Mouse (Mus musculus) splenic B cell, adult 2 months (primary cell): ENCODE data around the gene Zfp729a.
"Not testable (repeated sequence)": the region's sequence is repeated elsewhere in the genome, so short reads cannot be mapped to it uniquely, and the experiment has no call there.

Source experiments
- DNase-seq: peaks from one replicate; pipeline ENCODE4 v3.0.0-alpha.2; 2011; ENCODE audit warnings: low read depth, low spot score
- H3K27me3 ChIP-seq: 2 replicates; pipeline ENCODE4 v1.6.1; 2012; ENCODE audit warnings: mild to moderate bottlenecking, low read length, moderate library complexity, mixed read lengths; ENCODE audit not compliant: control insufficient read depth, poor library complexity, insufficient read depth, severe bottlenecking
- H3K36me3 ChIP-seq: 2 replicates; pipeline ENCODE4 v1.6.1; 2012; ENCODE audit warnings: mild to moderate bottlenecking, low read length, moderate library complexity, mixed read lengths; ENCODE audit not compliant: control insufficient read depth, poor library complexity, insufficient read depth, severe bottlenecking

Gene Zfp729a

DNA sequence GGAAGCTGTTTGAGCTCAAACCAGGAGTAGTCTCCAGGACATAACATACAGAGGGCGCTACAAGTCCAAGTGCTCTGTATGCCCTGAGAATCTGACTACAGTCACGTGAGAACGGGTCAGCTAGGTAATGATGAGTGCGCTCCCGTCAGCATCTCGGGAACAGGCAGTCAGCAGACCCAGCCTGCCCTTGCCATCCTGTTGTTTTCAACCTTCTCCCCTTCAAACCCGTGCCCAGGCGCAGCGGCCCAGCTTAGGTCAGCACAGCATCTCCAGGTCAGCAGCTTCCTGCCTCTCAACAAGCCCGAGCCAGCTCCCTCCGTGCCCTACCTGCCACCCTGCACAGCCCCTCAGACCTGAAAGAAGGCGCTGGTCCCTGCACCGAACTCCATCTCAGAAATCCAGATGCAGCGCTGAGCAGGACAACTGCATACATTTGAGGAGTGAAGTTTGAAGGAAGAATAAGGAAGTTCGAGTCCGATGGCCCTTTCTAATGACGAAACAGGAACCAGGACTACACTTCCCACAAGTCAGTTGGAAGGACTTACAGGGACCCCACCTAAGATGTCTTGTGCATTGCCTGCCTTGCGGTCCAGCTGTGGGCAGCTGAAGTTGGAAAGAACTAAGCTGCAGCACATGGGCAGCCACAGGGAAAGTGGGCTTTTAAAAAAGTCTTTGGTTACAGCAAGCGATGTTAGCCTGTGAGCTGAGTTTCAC is at the start of gene Zfp729a, which contains the start of gene Gm49345:
Gene Zfp729a (minus strand): TSS at position 498 of the 714 bp plus-strand sequence.
Gene Gm49345 (minus strand): TSS at position 476 of the 714 bp plus-strand sequence.
- Histone ChIP-seq H3K36me3 (no peaks in the 10 kb centered on the region), H3K27me3 (no peaks in the 10 kb centered on the region)
- peak; percentile 94 for DNase-seq

DNA sequence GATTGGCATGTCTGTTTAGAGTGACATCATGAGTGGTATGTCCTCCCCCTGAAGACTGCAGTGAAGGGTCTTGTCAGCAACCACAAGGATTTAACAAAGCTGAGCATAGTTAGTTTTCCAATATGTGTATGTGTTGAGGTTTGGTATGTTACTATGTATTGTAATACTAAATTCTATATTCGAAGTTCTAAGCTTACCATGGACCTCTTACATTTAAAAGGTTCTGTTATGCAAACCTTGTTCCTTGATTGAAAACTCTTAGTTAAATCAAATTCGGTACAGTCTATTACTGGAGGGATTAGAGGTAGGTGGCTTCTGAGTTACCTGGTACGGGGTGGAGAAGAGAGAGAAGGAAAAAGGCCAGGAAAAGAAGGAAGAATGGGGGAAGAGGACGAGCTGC is 49.4 kb upstream of the Zfp729a start, which contains the start of gene Zfp738:
Gene Zfp738 (minus strand): TSS at position 101 of the 400 bp plus-strand sequence.
- no peaks in the 10 kb centered on the region for H3K36me3 ChIP-seq
- DNase-seq, result no peak

DNA sequence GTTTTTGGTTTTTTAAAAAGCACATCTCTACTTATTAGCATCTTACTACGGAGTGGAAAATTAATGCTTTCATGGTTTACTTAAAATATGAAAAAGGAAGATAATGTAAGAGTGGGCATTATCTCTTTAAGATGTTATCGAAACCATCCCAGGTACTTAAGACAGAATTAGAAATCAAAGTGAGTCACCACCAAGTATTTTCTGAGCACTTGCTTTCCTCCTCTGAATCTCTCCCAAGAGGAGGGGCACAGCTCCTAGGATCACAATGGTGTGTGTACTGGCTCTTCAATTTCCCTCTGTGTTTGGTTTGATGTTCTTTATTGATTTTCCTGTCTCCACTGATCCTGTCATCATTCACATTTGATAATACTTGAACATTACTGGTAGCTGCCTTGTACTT is 46.2 kb upstream of the Zfp729a start:
- H3K36me3 ChIP-seq, H3K27me3 ChIP-seq, DNase-seq: not testable (repeated sequence)

More for the DNA sequence above, 49.4 kb upstream of the Zfp729a start, which contains the start of gene Zfp738:
- H3K27me3 ChIP-seq, result no peaks in the 10 kb centered on the region

DNA sequence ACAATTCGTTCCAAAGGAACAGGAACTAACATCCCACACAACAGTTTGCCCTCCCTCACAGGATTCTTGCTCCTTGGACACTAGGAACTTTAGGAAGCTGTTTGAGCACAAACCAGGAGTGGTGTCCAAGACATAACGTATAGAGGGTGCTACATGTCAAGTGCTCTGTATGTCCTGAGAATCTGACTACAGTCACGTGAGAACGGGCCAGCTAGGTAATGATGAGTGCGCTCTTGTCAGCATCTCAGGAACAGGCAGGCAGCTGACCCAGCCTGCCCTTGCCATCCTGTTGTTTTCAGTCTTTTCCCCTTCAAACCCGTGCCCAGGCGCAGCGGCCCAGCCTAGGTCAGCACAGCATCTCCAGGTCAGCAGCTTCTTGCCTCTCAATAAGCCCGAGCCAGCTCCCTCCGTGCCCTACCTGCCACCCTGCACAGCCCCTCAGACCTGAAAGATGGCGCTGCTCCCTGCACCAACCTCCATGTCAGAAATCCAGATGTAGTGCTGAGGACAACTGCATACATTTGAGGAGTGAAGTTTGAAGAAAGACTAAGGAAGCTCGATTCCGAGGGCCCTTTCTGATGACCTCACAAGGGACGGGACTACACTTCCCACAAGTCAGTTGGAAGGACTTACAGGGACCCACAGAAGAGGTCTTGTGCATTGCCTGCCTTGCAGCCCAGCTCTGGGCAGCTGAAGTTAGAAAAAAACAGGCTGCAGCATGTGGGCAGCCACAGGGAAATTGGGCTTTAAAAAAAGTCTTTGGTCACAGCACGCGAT is 45.6 kb upstream of the Zfp729a start:
- DNase-seq, result peak; percentile 88
- H3K27me3 ChIP-seq, H3K36me3 ChIP-seq: not testable (repeated sequence)

GRCm38 (mm10) chr13:67674902-67675301 is 37.3 kb upstream of the Zfp729a start:
- no peak for DNase-seq

DNA sequence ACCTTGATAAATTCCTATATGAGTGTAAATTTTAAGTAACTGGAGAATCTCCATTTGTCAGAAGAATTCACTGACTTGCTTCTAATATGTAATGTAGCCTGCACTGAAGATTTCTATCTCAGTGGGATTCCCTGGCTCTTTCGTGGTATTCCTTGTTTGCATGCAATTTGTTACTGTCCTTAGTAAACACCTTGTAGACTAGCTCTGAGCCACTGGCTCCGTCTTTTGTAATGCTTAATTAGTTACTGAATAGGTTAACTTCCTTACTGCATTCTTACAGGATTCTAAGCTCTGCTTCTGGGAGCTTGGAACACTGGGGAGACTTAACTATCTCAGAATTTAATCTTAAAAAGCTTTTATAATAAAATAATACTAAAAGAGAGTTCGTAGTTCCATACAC is 14.9 kb upstream of the Zfp729a start:
- no peaks in the 10 kb centered on the region for H3K27me3 ChIP-seq
- no peaks in the 10 kb centered on the region for H3K36me3 ChIP-seq
- DNase-seq, result no peak

More at GRCm38 (mm10) chr13:67674902-67675301, 37.3 kb upstream of the Zfp729a start:
- Histone ChIP-seq H3K27me3 (no peaks in the 10 kb centered on the region), H3K36me3 (peaks cover 3% of the 10 kb centered on the region; the same call in 1 of the 2 replicates)

- no peaks in the 10 kb centered on the region for H3K27me3 ChIP-seq
- DNase-seq, result peak; percentile 10
These were observed 27.5 kb downstream of the Zfp729a start for GRCm38 (mm10) chr13:67610108-67610507.

DNA sequence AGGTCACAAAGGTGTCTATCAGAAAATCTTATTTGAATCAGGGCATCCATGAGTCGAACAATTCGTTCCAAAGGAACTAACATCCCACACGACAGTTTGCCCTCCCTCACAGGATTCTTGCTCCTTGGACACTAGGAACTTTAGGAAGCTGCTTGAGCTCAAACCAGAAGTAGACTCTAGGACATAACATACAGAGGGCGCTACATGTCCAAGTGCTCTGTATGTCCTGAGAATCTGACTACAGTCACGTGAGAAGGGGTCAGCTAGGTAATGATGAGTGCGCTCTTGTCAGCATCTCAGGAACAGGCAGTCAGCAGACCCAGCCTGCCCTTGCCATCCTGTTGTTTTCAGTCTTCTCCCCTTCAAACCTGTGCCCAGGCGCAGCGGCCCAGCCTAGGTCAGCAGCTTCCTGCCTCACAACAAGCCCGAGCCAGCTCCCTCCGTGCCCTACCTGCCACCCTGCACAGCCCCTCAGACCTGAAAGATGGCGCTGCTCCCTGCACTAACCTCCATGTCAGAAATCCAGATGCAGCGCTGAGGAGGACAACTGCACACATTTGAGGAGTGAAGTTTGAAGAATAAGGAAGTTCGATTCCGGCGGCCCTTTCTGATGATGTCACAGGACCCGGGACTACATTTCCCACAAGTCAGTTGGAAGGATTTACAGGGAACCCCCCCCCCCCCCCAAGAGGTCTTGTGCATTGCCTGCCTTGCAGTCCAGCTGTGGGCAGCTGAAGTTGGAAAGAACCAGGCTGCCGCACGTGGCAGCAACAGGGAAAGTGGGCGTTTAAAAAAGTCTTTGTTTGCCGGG is 28.3 kb downstream of the Zfp729a start, which contains the start of gene Zfp729b:
Gene Zfp729b (minus strand): TSS at position 642 of the 811 bp plus-strand sequence.
- H3K27me3 ChIP-seq, result no peaks in the 10 kb centered on the region
- peak; percentile 95 for DNase-seq
- H3K36me3 ChIP-seq, result no peaks in the 10 kb centered on the region

More at GRCm38 (mm10) chr13:67610108-67610507, 27.5 kb downstream of the Zfp729a start:
- no peaks in the 10 kb centered on the region for H3K36me3 ChIP-seq

DNA sequence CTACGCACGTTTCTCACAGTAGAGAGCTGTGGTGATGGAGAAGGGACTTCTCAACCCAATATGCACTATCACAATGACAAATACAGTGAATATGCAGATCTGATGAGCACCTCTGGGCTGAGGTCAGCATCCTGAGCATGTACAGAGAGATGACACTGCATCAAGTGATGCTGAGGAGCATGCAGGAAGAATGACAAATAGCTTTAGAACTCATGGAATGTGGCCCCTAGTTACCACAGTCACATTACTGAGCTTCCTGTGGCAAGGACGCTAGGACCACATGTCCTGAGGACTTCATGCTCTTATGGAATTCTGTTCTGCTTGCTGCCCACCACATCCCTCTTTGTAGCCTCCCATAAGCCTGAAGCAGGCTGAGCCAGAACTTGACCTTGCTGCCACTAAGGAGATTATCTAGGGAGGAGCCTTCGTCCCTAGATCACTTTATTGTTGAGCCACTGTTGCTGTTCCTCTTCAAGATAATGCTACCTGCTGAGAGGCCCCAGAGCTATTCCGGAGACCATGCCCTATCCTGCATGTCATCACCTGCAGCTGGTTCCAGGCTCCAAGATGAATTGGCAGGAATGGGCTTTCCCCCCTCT is 64.9 kb downstream of the Zfp729a start:
- H3K27me3 ChIP-seq, result no peaks in the 10 kb centered on the region
- H3K36me3 ChIP-seq, result no peaks in the 10 kb centered on the region
- DNase-seq, result no peak
